Mouse (Mus musculus): ENCODE results near the gene Otop2. TPM values are rescaled to one million over a fixed set of nuclear protein-coding genes. Genes with fewer than 3 reads are reported as not detected.

The Otop2 gene
- total RNA-seq, 2 experiments from 2014 or later: 0.15 TPM; not detected in 1

- DNase-seq (ENCODE audit: extremely low spot score in 1 of 2, low spot score in 1 of 2): no peak
These were observed 31.5 kb upstream of the Otop2 start for GRCm38 (mm10) chr11:115275509-115275908.

DNA sequence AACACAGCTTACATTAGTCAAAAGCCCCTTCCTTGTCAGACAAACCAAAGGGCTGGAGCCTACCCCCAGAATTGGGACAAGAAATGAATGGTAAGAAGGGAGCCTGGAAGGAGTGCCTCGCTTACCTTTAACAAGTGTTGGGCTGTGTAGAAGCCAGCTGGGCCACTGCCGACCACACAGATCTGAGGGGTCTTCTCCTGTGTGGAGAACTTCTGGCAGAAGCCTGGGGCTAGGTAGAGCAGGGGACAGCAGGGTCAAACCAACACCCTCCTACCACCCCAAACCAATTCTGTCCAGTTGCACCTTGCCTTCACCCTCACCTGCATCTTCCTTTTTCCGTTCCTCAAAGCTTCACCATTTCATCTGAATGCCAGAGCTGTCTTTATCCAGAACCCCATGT is 31.0 kb upstream of the Otop2 start:
- no peak for DNase-seq (ENCODE audit: extremely low spot score in 1 of 2, low spot score in 1 of 2)

GRCm38 (mm10) chr11:115276780-115277603 is 30.0 kb upstream of the Otop2 start, which contains the start of gene Fdxr:
Fdxr (minus strand) TSS chr11:115277050.
- peak; percentile 82 to 84 for DNase-seq (ENCODE audit: extremely low spot score in 1 of 2, low spot score in 1 of 2)

GRCm38 (mm10) chr11:115277604-115277975 is 29.4 kb upstream of the Otop2 start:
- no peak for DNase-seq (ENCODE audit: extremely low spot score in 1 of 2, low spot score in 1 of 2)

- no peak for DNase-seq (ENCODE audit: extremely low spot score in 1 of 2, low spot score in 1 of 2)
These were observed 28.8 kb upstream of the Otop2 start for GRCm38 (mm10) chr11:115278176-115278575.

DNA sequence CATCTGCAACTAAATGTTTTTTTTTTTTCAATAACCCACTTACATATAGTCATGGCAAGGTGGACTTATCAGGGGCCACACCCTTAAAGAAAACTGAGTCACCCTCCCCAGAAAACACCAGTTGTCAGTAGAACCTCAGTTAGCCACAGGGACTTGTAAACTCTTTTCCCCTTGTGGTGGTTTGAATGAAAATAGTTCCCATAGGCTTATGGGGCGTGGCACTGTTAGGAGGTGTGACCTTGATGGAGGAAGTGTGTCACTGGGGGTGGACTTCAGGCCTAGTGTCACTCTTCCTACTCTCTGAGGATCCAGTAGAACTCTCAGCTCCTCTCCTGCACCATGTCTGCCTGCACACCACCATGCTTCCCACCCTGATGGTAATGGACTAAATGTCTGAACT is 27.2 kb upstream of the Otop2 start:
- no peak for DNase-seq (ENCODE audit: extremely low spot score in 1 of 2, low spot score in 1 of 2)

- DNase-seq (ENCODE audit: extremely low spot score in 1 of 2, low spot score in 1 of 2): no peak
These were observed 24.7 kb upstream of the Otop2 start for GRCm38 (mm10) chr11:115282295-115282694.

GRCm38 (mm10) chr11:115282723-115283485 is 24.1 kb upstream of the Otop2 start:
- no peak for DNase-seq (ENCODE audit: extremely low spot score in 1 of 2, low spot score in 1 of 2)

GRCm38 (mm10) chr11:115283486-115283765 is 23.5 kb upstream of the Otop2 start:
- no peak for DNase-seq (ENCODE audit: extremely low spot score in 1 of 2, low spot score in 1 of 2)

DNA sequence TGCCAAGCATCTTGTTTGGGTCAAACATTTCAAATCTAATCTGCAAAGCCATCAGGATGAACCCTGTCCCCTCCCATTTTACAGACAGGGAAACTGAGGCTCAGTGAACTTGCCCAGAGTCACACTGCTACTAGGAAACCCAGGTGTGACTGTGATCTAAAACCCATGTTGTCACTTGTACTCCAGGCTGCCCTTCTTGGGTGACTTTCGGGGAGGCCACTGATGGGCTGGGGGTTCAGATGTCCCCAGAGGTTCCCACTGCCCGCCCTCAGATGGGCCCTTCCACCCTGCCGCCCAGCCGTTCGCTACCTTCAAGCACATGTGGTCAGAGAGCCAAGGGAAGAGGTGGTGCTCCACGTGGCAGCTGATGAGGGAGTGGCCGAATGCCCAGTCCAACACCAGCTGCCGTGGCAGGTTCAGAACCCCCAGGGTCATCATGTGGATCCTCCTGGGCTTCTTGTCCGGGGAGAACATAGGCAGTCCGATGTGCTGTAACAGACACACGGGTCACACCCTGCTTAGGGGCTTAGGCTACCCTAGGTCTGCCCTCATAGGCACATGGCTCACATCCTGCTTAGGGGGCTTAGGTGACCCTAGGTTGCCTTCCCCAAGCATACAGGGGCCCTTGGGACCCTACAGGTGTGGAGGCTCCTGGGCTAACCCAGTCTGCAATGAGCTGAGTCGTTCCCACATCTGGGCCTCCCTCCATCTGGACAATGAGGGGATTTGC is 22.9 kb upstream of the Otop2 start:
- DNase-seq (ENCODE audit: extremely low spot score in 1 of 2, low spot score in 1 of 2): no peak

GRCm38 (mm10) chr11:115285282-115285681 is 21.7 kb upstream of the Otop2 start:
- DNase-seq (ENCODE audit: extremely low spot score in 1 of 2, low spot score in 1 of 2): no peak

DNA sequence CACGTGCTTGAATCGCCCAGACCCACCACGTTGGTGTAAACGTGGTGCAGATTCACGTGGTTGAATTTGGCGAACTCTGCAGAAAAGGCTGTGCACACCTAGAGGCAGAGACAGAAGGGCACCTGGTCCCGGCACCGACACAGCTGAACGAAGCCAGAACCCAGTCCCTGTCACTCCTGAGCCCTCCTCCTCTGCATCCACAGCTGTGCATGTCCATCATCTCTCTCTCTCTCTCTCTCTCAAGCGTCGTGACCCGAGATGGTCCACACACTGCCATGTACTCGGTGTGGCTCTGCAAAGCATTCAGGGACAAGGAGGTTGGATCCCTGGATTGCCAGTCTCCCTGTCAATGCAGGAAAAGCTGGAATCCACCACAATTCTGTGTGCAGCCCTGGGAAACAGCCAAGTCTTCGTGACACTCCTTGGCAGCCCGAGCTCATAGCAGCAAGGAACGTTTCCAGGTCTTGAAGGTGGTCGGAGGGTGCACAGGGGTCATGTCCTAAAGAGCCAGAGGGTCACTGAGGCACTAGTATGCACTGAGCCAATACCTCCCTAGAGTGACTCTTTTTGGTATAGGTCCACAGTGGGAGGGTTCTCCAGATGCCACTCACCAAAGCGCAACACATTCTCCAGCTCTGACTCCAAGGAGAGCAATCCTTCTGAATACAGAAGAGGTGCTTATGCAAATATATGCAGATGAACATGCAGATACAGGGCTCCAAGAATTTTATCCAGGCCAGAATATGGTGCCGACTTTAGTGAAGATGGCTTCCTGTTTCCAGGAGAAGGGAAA is 20.6 kb upstream of the Otop2 start:
- no peak for DNase-seq (ENCODE audit: extremely low spot score in 1 of 2, low spot score in 1 of 2)

DNA sequence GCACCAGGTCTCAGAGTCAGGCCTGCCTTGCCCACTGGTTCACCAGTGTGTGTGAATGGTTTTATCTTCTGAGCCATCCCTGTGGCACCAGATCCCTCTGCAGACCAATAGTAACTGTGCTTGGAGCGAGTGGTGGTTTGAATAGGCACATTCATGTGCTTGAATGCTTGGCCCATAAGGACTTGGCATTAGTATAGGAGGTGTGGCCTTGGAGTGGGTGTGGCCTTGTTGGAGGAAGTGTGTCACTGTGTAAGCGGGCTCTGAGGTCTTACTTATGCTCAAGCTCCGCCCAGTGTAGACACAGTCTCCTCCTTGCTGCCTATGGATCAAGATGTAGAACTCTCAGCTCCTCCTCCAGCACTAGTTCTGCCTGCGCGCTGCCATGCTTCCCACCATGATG is 19.6 kb upstream of the Otop2 start:
- DNase-seq (ENCODE audit: extremely low spot score in 1 of 2, low spot score in 1 of 2): no peak

DNA sequence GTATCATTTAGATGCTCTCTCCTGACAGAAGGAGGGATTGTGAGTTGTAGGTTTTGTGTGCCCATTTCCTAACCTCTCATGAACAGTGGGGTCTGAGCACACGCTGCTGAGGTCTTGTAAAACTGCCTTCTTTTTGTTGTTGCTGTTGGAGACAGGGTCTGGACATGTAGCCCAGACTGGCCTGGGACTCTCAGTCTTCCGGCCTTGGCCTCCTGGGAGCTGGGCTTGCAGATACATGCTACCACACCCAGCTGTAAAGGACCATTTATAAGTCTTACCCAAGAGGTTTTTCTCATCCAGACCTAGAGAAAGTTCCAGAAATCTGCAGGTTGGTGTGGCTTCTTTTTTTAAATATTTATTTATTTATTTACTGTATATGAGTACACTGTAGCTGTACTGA is 18.7 kb upstream of the Otop2 start:
- DNase-seq (ENCODE audit: extremely low spot score in 1 of 2, low spot score in 1 of 2): no peak

GRCm38 (mm10) chr11:115289885-115290284 is 17.1 kb upstream of the Otop2 start:
- no peak for DNase-seq (ENCODE audit: extremely low spot score in 1 of 2, low spot score in 1 of 2)

DNA sequence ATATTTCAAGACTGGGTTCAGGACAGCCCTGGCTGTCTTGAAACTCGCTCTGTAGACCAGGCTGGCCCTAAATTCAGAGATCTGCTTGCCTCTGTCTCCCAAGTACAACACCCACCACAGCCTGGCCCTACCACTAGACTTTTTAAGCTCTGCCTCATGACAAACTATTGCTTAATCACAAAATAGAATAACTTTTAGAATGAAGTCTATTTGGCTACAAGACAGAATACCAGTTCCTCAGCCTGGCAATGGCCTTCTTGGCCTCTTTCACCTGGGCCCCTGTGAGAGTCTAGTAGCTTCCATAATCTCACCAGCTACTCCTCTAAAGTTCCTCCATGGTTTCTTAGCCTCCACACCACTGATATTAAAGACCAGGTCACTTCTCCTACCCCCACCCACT is 16.6 kb upstream of the Otop2 start:
- no peak for DNase-seq (ENCODE audit: extremely low spot score in 1 of 2, low spot score in 1 of 2)

GRCm38 (mm10) chr11:115290919-115291318 is 16.0 kb upstream of the Otop2 start:
- no peak for DNase-seq (ENCODE audit: extremely low spot score in 1 of 2, low spot score in 1 of 2)

DNA sequence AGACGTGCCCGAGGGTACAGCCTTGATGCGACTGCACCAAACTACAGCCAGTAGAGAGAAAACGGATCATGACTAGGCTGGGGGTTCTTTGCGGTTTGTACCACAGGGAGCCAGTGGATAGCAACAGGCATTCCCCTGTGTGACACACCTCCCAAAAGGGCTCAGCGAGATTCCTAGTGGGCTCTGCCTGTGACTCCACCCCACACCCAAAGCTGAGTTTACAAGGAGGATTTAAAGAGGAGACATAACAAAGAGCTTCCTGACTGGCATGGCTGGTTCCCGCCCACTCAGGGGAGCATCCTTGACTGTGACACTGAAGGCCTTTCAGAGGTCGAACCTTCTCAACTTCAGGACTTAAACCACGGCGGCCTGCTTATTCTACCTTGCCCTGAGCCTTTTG is 15.5 kb upstream of the Otop2 start:
- DNase-seq (ENCODE audit: extremely low spot score in 1 of 2, low spot score in 1 of 2): no peak

DNA sequence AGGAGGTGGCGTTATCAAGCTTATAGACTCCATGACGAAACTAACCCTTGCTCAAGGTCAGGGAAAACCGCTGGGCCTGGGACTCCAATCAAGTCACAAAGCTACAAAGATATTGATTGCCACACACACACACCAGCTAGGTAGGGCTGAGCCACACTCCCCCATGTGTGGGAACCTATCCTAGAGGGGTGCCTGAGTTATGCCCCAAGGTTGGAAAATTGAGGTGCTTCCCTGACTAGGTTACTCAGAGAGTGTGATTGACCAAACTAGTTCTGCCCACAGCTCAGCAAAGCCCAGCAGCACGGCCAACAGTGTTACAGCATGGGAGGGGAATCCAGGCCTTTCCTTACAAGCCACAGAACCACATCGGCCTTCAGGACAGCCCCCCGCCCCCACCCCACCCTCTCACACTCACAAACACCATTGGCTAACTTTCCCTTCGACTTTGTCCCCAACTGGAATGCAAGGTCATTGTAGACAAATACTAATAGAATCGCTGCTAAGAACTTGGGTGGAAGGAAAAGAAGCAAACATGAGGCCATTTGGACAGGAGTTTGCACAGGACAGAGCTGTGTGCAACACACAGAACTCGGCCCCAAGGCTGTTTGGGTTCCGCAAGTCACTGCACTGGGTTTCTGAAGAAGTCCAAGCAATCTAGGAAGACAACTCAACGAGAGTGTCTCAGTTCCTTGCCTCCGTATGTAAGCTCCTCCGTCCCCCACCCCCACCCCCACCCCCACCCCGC is 14.2 kb upstream of the Otop2 start:
- DNase-seq (ENCODE audit: extremely low spot score in 1 of 2, low spot score in 1 of 2): no peak

GRCm38 (mm10) chr11:115295939-115296338 is 11.0 kb upstream of the Otop2 start:
- DNase-seq (ENCODE audit: extremely low spot score in 1 of 2, low spot score in 1 of 2): no peak

All from layer of hippocampus, postnatal 25 days (tissue).